Mouse (Mus musculus) Muller cell, postnatal 12 days (primary cell): ENCODE measurements around the gene Scaper.
A peak's percentile ranks its signal among the peaks of the same experiment; 100 is the strongest.

Experiments used
- DNase-seq: peaks from one replicate; pipeline ENCODE4 v3.0.0-alpha.2; 2015; ENCODE audit errors: inconsistent ontology term

Gene Scaper

GRCm38 (mm10) chr9:55937664-55938617 is at the start of gene Scaper:
Gene Scaper (minus strand): TSS chr9:55938119.
- peak; percentile 93 for DNase-seq

DNA sequence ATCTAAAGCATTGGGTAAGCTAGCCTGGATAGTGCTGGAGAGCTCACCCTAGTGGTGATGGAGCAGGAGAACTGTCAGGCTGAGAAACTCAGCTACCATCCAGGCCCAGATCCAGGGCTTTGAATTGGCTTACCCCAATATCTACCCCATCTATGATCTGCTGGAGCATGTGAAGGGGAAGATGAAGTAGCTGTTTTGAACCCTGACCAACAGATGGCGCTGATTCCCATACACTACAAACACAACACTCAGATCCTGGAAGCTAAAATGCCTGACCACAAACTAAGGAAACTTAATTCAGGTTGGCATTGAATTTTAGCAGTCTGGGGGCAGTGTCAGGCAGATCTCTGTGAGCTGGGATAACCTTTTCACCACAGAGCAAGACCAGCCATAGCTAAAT is 8.9 kb upstream of the Scaper start:
- peak; percentile 13 for DNase-seq

GRCm38 (mm10) chr9:55941356-55941755 is 3.4 kb upstream of the Scaper start:
- DNase-seq = no peak

GRCm38 (mm10) chr9:55938618-55938985 is 683 bp upstream of the Scaper start:
- no peak for DNase-seq

- DNase-seq = no peak
These were observed 675 bp downstream of the Scaper start for GRCm38 (mm10) chr9:55937224-55937663.

DNA sequence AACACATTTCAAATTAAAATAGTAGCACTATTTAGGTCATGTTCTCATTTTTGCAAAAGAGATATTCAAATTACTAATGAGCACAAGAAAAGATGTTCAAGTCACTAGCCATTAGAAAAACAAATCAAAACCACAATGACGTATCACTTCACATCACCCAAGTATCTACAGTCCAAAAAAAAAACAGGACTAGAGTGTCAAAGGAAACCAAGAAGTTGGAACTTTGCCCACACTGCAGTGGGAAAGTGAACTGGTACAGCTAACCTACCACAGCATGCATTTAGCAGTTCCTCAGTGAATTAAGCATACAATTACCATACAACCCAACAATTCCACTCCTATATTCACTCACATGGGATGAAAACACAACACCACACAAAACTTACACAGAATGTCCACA is 5.4 kb downstream of the Scaper start:
- DNase-seq = peak; percentile 20

- peak; percentile 23 for DNase-seq
These were observed 19.3 kb downstream of the Scaper start for GRCm38 (mm10) chr9:55918579-55918978.

DNA sequence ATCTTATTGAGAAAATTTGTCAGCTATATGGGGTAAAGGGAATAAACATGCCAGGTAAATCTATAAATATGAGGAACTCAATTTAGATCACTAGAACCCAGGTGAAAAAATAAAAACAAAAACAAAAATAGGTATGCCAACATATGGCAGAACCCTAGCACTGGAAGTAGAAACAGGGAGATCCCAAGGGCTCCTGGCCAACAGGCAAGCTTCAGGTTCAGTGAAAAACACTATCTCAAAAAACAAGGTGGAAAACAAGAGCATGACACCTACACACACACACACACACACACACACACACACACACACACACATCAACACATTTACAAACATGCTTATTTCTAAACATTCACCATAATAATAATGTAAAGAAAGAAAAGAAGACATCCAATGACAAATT is 21.2 kb downstream of the Scaper start:
- no peak for DNase-seq

DNA sequence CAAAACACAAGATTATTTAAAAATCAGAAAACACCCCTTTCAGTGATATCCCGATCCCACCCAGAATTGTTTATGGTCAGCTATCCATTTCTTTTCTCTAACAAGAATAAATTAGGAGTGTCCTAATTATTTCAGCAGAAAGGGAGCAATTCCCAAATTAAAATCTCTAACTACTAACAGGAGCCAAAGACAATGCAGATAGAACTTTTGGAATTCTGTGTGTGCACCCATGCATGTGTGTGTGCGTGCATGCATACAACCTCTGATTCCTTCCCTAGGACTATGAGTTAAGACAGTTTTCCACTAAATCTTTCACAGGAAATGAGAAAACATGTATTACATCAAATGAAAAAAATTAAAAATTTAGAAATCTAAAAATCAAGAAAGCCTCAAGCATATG is 26.4 kb downstream of the Scaper start:
- peak; percentile 69 for DNase-seq

GRCm38 (mm10) chr9:55902964-55903363 is 35.0 kb downstream of the Scaper start:
- no peak for DNase-seq

- no peak for DNase-seq
These were observed 36.3 kb downstream of the Scaper start for GRCm38 (mm10) chr9:55901588-55901987.

GRCm38 (mm10) chr9:55900531-55900930 is 37.4 kb downstream of the Scaper start:
- DNase-seq = no peak

GRCm38 (mm10) chr9:55878066-55878465 is 59.9 kb downstream of the Scaper start:
- DNase-seq = no peak

GRCm38 (mm10) chr9:55789442-55789841 is 148.5 kb downstream of the Scaper start:
- no peak for DNase-seq

- DNase-seq = no peak
These were observed 225.9 kb downstream of the Scaper start for GRCm38 (mm10) chr9:55712016-55712415.

DNA sequence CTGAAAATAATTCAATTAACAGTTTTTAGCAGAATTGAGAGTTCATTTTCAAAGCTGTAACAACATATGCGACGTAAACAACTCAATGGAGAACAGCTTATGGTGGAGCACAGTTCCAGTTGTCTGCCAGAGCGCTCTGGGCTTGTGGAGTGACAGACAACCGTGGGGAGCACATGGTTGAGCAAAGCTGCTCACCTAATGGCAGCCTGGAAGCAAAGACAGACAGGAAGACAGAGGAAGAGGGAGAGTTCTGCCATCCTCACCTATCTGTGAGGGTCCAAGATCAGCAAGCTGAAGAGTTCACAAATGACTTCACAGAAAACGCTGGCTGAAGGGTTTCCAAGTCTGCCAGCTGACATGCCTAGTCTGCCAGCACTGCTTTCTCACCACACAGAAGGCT is 227.4 kb downstream of the Scaper start:
- DNase-seq = no peak

DNA sequence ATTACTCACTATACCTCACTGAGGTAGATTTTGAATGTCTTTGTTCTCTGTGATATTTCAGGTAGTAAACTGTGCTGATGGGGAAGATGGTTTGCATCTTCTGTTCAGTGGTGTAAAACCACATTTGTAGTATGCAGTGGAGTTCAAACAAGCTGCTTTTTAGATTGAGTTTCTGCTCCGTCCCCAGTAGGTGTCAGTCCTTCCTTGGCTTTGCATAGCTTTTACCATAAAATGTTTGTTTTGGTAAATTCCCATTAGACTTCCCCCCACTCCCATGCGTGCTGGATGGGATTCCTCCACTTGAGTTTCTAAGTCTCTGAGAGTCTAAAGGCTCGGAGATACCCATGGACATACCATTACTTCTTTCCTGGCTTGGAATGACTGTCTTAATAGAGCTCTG is 231.3 kb downstream of the Scaper start:
- DNase-seq = no peak

DNA sequence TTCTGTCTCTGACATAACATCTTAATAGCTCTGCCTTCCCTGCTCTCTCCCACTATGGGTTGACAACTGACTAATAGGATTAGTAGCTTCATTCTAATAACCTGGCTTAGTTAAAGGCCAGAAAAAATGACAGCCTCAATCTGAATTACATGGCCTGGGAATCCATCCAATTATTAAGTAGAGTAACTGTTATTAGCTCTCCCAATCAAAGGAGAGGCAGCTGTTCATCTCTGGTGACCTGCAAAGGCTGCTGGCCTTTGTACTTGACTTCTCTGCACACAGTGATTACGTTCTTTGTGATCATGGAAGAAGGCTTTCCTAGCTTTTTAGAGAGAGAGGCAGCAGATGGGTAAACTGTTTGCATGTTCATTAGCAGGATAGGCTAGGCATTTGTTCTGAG is 242.6 kb downstream of the Scaper start:
- DNase-seq = peak; percentile 11

- no peak for DNase-seq
These were observed 260.8 kb downstream of the Scaper start for GRCm38 (mm10) chr9:55677099-55677498.

DNA sequence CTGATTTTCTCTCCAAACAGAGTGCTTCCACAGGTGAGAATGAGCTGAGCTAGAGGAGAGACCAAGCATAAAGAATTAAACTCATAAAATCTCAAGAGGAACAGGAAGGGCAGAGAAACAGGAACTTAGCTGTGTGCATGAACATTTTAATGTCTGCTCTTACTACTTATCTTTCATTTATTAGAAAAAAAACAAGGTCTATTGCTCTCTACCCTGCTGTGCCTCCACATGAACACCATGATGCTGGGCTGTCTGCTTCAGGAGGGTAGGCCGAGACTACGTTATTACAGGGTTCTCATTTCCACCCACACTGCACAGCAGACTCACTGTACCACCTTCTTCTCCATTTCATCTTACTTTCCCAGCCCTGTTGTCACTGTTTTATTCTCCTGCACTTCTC is 291.5 kb downstream of the Scaper start:
- DNase-seq = no peak

DNA sequence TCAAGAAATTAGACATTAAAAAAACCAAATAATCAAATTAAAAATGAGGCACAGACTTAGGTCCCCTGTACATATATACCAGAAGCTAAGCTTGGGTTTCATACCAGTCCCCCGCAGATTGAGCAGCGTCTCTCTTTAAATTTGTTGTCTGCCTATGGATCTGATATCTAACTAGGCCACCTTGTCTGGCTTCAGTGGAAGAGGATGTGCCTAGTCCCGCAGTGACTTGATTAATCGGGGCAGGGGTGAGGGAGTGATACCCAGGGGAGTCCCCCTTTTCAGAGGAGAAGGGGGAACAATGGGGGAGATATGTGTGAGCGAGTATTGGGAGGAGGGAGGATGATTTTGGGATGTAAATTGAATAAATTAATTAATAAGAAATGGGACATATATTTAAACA is 310.9 kb downstream of the Scaper start:
- no peak for DNase-seq

DNA sequence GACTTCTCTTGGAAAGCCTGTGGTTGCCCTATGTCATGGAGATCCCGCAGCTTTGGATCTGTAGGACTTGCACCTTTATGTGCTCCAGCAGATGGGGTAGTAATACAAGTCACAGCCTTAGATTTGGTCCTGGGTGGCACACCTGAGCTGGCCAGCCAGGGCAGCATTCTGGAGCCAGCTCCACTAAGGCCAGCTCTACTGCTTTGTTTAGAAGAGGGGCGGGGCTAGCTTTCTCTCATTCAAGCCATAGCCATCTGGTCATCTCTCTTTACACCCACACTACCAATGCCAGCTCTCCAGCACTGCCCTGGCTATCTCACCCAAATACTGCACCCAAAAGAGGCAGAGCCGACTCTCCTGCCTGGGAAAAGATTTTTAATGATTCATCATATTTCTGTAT is 323.2 kb downstream of the Scaper start:
- DNase-seq = peak; percentile 10

- DNase-seq = no peak
These were observed 328.2 kb downstream of the Scaper start for GRCm38 (mm10) chr9:55609751-55610150.
